Comparison of ENCODE assay signal across 12 mouse cellular contexts in genomic region chr11:114231841-114232240, GRCm38 (mm10).
DNase-seq lines count a peak whose midpoint lies in the region; ATAC-seq and TF ChIP-seq lines count a peak whose summit lies in the region.
"Had no signal": no experiment of that assay in that cellular context is flagged by ENCODE, and none has a peak within 500 bp of the region (broad histone marks: within the 10 kb centered on the region; RNA-seq: fewer than 3 reads in every experiment).

No protein-coding gene starts in this region.

- 0 out of 2 replicates have a peak overlapping the region, but pooled peaks have one; percentile 14 for H3K27ac ChIP-seq in forebrain, embryonic 14.5 days (ENCODE audit: low read depth, low read length)
- H3K27ac ChIP-seq in forebrain, embryonic 11.5 days (ENCODE audit: low read depth, low read length): no peak overlapping the region
- H3K27ac ChIP-seq in kidney, embryonic 15.5 days: no peak overlapping the region
- peak overlapping the region; percentile 94 for H3K27ac ChIP-seq in thymus, adult 2 months (ENCODE audit: control insufficient read depth, insufficient read depth, low read length)
- H3K27ac ChIP-seq: embryonic facial prominence, embryonic 15.5 days; hindbrain, embryonic 13.5 days had no signal

- H3K36me3 ChIP-seq in forebrain, embryonic 14.5 days (ENCODE audit: control insufficient read depth, insufficient read depth, low read length): no peaks in the 10 kb centered on the region
- H3K36me3 ChIP-seq in forebrain, embryonic 11.5 days (ENCODE audit: control insufficient read depth, insufficient read depth, low read length): no peaks in the 10 kb centered on the region
- no peaks in the 10 kb centered on the region for H3K36me3 ChIP-seq in kidney, embryonic 15.5 days
- no peaks in the 10 kb centered on the region for H3K36me3 ChIP-seq in thymus, adult 2 months (ENCODE audit: control insufficient read depth, insufficient read depth, low read length)
- H3K36me3 ChIP-seq: embryonic facial prominence, embryonic 15.5 days; hindbrain, embryonic 13.5 days had no signal

- no peak for TF ChIP-seq POLR2A in thymus, adult 2 months (IDR thresholded peaks at IDR 0.05; ENCODE audit: control insufficient read depth, extremely low read depth, insufficient read depth, low read length, poor library complexity)

- H3K9ac ChIP-seq in forebrain, embryonic 14.5 days (ENCODE audit: low read length): no peak overlapping the region
- H3K9ac ChIP-seq in forebrain, embryonic 11.5 days (ENCODE audit: low read length): no peak overlapping the region
- H3K9ac ChIP-seq in kidney, embryonic 15.5 days: no peak overlapping the region
- H3K9ac ChIP-seq: embryonic facial prominence, embryonic 15.5 days; hindbrain, embryonic 13.5 days had no signal

- H3K4me3 ChIP-seq in forebrain, embryonic 14.5 days (ENCODE audit: low read depth, low read length): no peak overlapping the region
- H3K4me3 ChIP-seq in forebrain, embryonic 11.5 days (ENCODE audit: low read depth, low read length): no peak overlapping the region
- H3K4me3 ChIP-seq in kidney, embryonic 15.5 days (replicated peaks): no peak overlapping the region
- H3K4me3 ChIP-seq in thymus, adult 2 months (ENCODE audit: control insufficient read depth, insufficient read depth, low read length): no peak overlapping the region
- H3K4me3 ChIP-seq: embryonic facial prominence, embryonic 15.5 days; hindbrain, embryonic 13.5 days; myocyte had no signal

- 0 out of 2 replicates have a peak, but pooled peaks cover 2% of the 10 kb centered on the region for H3K4me1 ChIP-seq in forebrain, embryonic 14.5 days (ENCODE audit: control insufficient read depth, insufficient read depth, low read length)
- no peaks in the 10 kb centered on the region for H3K4me1 ChIP-seq in forebrain, embryonic 11.5 days (replicated peaks; ENCODE audit: control insufficient read depth, insufficient read depth, low read length)
- 0 out of 2 replicates have a peak, but pooled peaks cover 4% of the 10 kb centered on the region for H3K4me1 ChIP-seq in kidney, embryonic 15.5 days
- peaks cover 62% of the 10 kb centered on the region for H3K4me1 ChIP-seq in thymus, adult 2 months (replicated peaks; ENCODE audit: control insufficient read depth, insufficient read depth, low read length)

- H3K9me3 ChIP-seq in forebrain, embryonic 14.5 days (replicated peaks; ENCODE audit: control insufficient read depth, low read length): no peaks in the 10 kb centered on the region
- no peaks in the 10 kb centered on the region for H3K9me3 ChIP-seq in forebrain, embryonic 11.5 days (ENCODE audit: control insufficient read depth, low read length)
- no peaks in the 10 kb centered on the region for H3K9me3 ChIP-seq in kidney, embryonic 15.5 days (replicated peaks)
- H3K9me3 ChIP-seq: embryonic facial prominence, embryonic 15.5 days had no signal

- no peaks in the 10 kb centered on the region for H3K27me3 ChIP-seq in forebrain, embryonic 14.5 days (replicated peaks; ENCODE audit: control insufficient read depth, insufficient read depth, low read length)
- H3K27me3 ChIP-seq in forebrain, embryonic 11.5 days (ENCODE audit: control insufficient read depth, insufficient read depth, low read length): no peaks in the 10 kb centered on the region
- 0 out of 2 replicates have a peak, but pooled peaks cover 3% of the 10 kb centered on the region for H3K27me3 ChIP-seq in kidney, embryonic 15.5 days
- H3K27me3 ChIP-seq in thymus, adult 2 months (ENCODE audit: control insufficient read depth, insufficient read depth, low read length): no peaks in the 10 kb centered on the region
- H3K27me3 ChIP-seq: embryonic facial prominence, embryonic 15.5 days had no signal

- no peak for ATAC-seq in forebrain, embryonic 14.5 days
- no peak for ATAC-seq in forebrain, embryonic 11.5 days (replicated peaks; ENCODE audit: low FRiP score)
- ATAC-seq in kidney, embryonic 15.5 days (replicated peaks; ENCODE audit: low FRiP score): no peak

- DNase-seq in forebrain, embryonic 14.5 days (ENCODE audit: low spot score): no peak
- no peak for DNase-seq in forebrain, embryonic 11.5 days (ENCODE audit: low spot score)
- peak; percentile 57 for DNase-seq in kidney, postnatal 10 days
- DNase-seq in thymus, adult 2 months: no peak
- DNase-seq in thymus, postnatal 0 days (ENCODE audit: low spot score): no peak
- no peak for DNase-seq in spleen, postnatal 14 days (ENCODE audit: low spot score in 2 of 2)
- DNase-seq in embryo, embryonic 11 days: no peak
- DNase-seq: cerebellum, postnatal 25 days had no signal

- 83% methylated on average over 4 of the region's 4 CpGs for WGBS in forebrain, embryonic 14.5 days
- 76% methylated on average over 4 of the region's 4 CpGs for WGBS in forebrain, embryonic 11.5 days
- WGBS in kidney, embryonic 15.5 days: 72% methylated on average over 4 of the region's 4 CpGs
- 90% methylated on average over 4 of the region's 4 CpGs for WGBS in thymus, adult 2 months

- H3K4me2 ChIP-seq in forebrain, embryonic 14.5 days (ENCODE audit: low read length): no peak overlapping the region
- no peak overlapping the region for H3K4me2 ChIP-seq in forebrain, embryonic 11.5 days (ENCODE audit: low read depth, low read length, severe bottlenecking)
- H3K4me2 ChIP-seq in kidney, embryonic 15.5 days: no peak overlapping the region
- H3K4me2 ChIP-seq: embryonic facial prominence, embryonic 15.5 days; hindbrain, embryonic 13.5 days had no signal

- no peak for TF ChIP-seq CTCF in thymus, adult 2 months (IDR thresholded peaks at IDR 0.05; ENCODE audit: borderline replicate concordance, control insufficient read depth, extremely low read depth, insufficient read depth, low read length, poor library complexity)

Comparison
In these comparisons a context has a peak if more than half of its experiments do, and no peak if none do; other contexts are left out.
1. H3K27ac ChIP-seq: peak in forebrain, embryonic 14.5 days (single experiment) and thymus, adult 2 months (single experiment); none in forebrain, embryonic 11.5 days (single experiment) and kidney, embryonic 15.5 days (single experiment).